In genomic region chr19:26249751-26250150, GRCm38 (mm10) we compare ENCODE assay signal across 18 mouse cellular contexts.
DNase-seq lines count a peak whose midpoint lies in the region; ATAC-seq and TF ChIP-seq lines count a peak whose summit lies in the region.
"Had no signal": no experiment of that assay in that cellular context is flagged by ENCODE, and none has a peak within 500 bp of the region (broad histone marks: within the 10 kb centered on the region; RNA-seq: fewer than 3 reads in every experiment).

No protein-coding gene starts in this region.

- H3K9me3 ChIP-seq in forebrain, embryonic 16.5 days (ENCODE audit: control insufficient read depth, low read length) = no peaks in the 10 kb centered on the region
- H3K9me3 ChIP-seq in forebrain, embryonic 12.5 days = no peaks in the 10 kb centered on the region
- H3K9me3 ChIP-seq in kidney, embryonic 15.5 days (replicated peaks) = no peaks in the 10 kb centered on the region
- no peaks in the 10 kb centered on the region for H3K9me3 ChIP-seq in lung, postnatal 0 days (ENCODE audit: low read length)
- H3K9me3 ChIP-seq: embryonic facial prominence, embryonic 13.5 days; liver, embryonic 12.5 days; megakaryocyte, embryonic 14.5 days; neural tube, embryonic 12.5 days had no signal

- no peaks in the 10 kb centered on the region for H3K4me1 ChIP-seq in forebrain, embryonic 16.5 days (replicated peaks; ENCODE audit: control insufficient read depth, insufficient read depth, low read length)
- no peaks in the 10 kb centered on the region for H3K4me1 ChIP-seq in forebrain, embryonic 12.5 days
- no peaks in the 10 kb centered on the region for H3K4me1 ChIP-seq in kidney, embryonic 15.5 days
- H3K4me1 ChIP-seq in lung, postnatal 0 days (ENCODE audit: insufficient read depth, low read depth, low read length) = no peaks in the 10 kb centered on the region
- H3K4me1 ChIP-seq: embryonic facial prominence, embryonic 13.5 days; liver, embryonic 12.5 days; megakaryocyte, embryonic 14.5 days; neural tube, embryonic 12.5 days had no signal

- no peak overlapping the region for H3K9ac ChIP-seq in forebrain, embryonic 16.5 days (replicated peaks; ENCODE audit: low read depth, low read length)
- H3K9ac ChIP-seq in forebrain, embryonic 12.5 days = no peak overlapping the region
- H3K9ac ChIP-seq in kidney, embryonic 15.5 days = no peak overlapping the region
- H3K9ac ChIP-seq in lung, postnatal 0 days (replicated peaks; ENCODE audit: low read depth) = no peak overlapping the region
- H3K9ac ChIP-seq: embryonic facial prominence, embryonic 13.5 days; liver, embryonic 12.5 days; neural tube, embryonic 12.5 days had no signal

- TF ChIP-seq EP300 in lung, postnatal 0 days (IDR thresholded peaks at IDR 0.05) = no peak

- H3K4me3 ChIP-seq in forebrain, embryonic 16.5 days (replicated peaks; ENCODE audit: low read length) = no peak overlapping the region
- H3K4me3 ChIP-seq in forebrain, embryonic 12.5 days (replicated peaks) = no peak overlapping the region
- no peak overlapping the region for H3K4me3 ChIP-seq in kidney, embryonic 15.5 days (replicated peaks)
- H3K4me3 ChIP-seq in lung, postnatal 0 days (ENCODE audit: low read depth, low read length) = no peak overlapping the region
- H3K4me3 ChIP-seq: embryonic facial prominence, embryonic 13.5 days; liver, embryonic 12.5 days; megakaryocyte, embryonic 14.5 days; neural tube, embryonic 12.5 days had no signal

- WGBS in forebrain, embryonic 16.5 days = 68% methylated on average over 6 of the region's 6 CpGs
- WGBS in forebrain, embryonic 12.5 days = 88% methylated on average over 6 of the region's 6 CpGs
- WGBS in kidney, embryonic 15.5 days = 87% methylated on average over 6 of the region's 6 CpGs
- WGBS in lung, postnatal 0 days = 81% methylated on average over 6 of the region's 6 CpGs

- ATAC-seq in forebrain, embryonic 16.5 days = no peak
- no peak for ATAC-seq in forebrain, embryonic 12.5 days (ENCODE audit: low FRiP score)
- no peak for ATAC-seq in kidney, embryonic 15.5 days (replicated peaks; ENCODE audit: low FRiP score)
- ATAC-seq in lung, postnatal 0 days = no peak
- ATAC-seq: liver, embryonic 12.5 days had no signal

- no peaks in the 10 kb centered on the region for H3K36me3 ChIP-seq in forebrain, embryonic 16.5 days (ENCODE audit: control insufficient read depth, insufficient read depth)
- no peaks in the 10 kb centered on the region for H3K36me3 ChIP-seq in forebrain, embryonic 12.5 days (replicated peaks)
- H3K36me3 ChIP-seq in kidney, embryonic 15.5 days = no peaks in the 10 kb centered on the region
- no peaks in the 10 kb centered on the region for H3K36me3 ChIP-seq in lung, postnatal 0 days (ENCODE audit: insufficient read depth, low read length)
- H3K36me3 ChIP-seq: embryonic facial prominence, embryonic 13.5 days; liver, embryonic 12.5 days; neural tube, embryonic 12.5 days had no signal

- H3K27ac ChIP-seq in forebrain, embryonic 16.5 days (ENCODE audit: low read length) = peak overlapping the region; percentile 33; the same call in 1 of the 2 replicates
- no peak overlapping the region for H3K27ac ChIP-seq in forebrain, embryonic 12.5 days
- no peak overlapping the region for H3K27ac ChIP-seq in kidney, embryonic 15.5 days
- no peak overlapping the region for H3K27ac ChIP-seq in lung, postnatal 0 days (ENCODE audit: low read length)
- H3K27ac ChIP-seq: embryonic facial prominence, embryonic 13.5 days; liver, embryonic 12.5 days; neural tube, embryonic 12.5 days; stomach, postnatal 0 days had no signal

- H3K4me2 ChIP-seq in forebrain, embryonic 16.5 days (ENCODE audit: low read length) = no peak overlapping the region
- no peak overlapping the region for H3K4me2 ChIP-seq in forebrain, embryonic 12.5 days
- H3K4me2 ChIP-seq in kidney, embryonic 15.5 days = no peak overlapping the region
- H3K4me2 ChIP-seq in lung, postnatal 0 days (replicated peaks; ENCODE audit: low read depth, low read length) = no peak overlapping the region
- H3K4me2 ChIP-seq: embryonic facial prominence, embryonic 13.5 days; heart, embryonic 11.5 days; liver, embryonic 12.5 days; neural tube, embryonic 12.5 days had no signal

- no peak for TF ChIP-seq CTCF in lung, postnatal 0 days (IDR thresholded peaks at IDR 0.05)

- DNase-seq in layer of hippocampus, adult 8-10 months (ENCODE audit: low spot score in 2 of 2) = peak; percentile 42 to 47
- peak; percentile 37 to 53 for DNase-seq in left cerebral cortex, adult 9 months (ENCODE audit: low spot score in 2 of 2)
- DNase-seq in right cerebral cortex, postnatal 36 days (ENCODE audit: low spot score in 2 of 2) = peak; percentile 32 to 60
- no peak for DNase-seq in adrenal gland, adult 18-20 months (ENCODE audit: low spot score in 2 of 2)
- DNase-seq in lung, postnatal 0 days (ENCODE audit: low spot score) = no peak
- DNase-seq: adrenal gland, postnatal 25 days; gastrocnemius, postnatal 25 days; heart, postnatal 36 days; kidney, adult 8-10 months had no signal

- H3K27me3 ChIP-seq in forebrain, embryonic 16.5 days (replicated peaks; ENCODE audit: control insufficient read depth, insufficient read depth, low read length) = no peaks in the 10 kb centered on the region
- no peaks in the 10 kb centered on the region for H3K27me3 ChIP-seq in forebrain, embryonic 12.5 days
- H3K27me3 ChIP-seq in kidney, embryonic 15.5 days = no peaks in the 10 kb centered on the region
- H3K27me3 ChIP-seq in lung, postnatal 0 days (replicated peaks; ENCODE audit: insufficient read depth, low read length) = no peaks in the 10 kb centered on the region
- H3K27me3 ChIP-seq: embryonic facial prominence, embryonic 13.5 days; liver, embryonic 12.5 days; megakaryocyte, embryonic 14.5 days; neural tube, embryonic 12.5 days had no signal

Comparison
In these comparisons a context has a peak if more than half of its experiments do, and no peak if none do; other contexts are left out.
1. DNase-seq: peak in layer of hippocampus, adult 8-10 months (2 of 2), left cerebral cortex, adult 9 months (2 of 2) and right cerebral cortex, postnatal 36 days (2 of 2); none in adrenal gland, adult 18-20 months (0 of 2) and lung, postnatal 0 days (single experiment).